Mouse (Mus musculus) central nervous system, embryonic 11.5 days (tissue): ENCODE data around the gene Wnk3. TPM values are rescaled to one million over a fixed set of nuclear protein-coding genes. Genes with fewer than 3 reads are reported as not detected.

Source experiments
- polyA plus RNA-seq: library from polyadenylated mRNA; depleted of rRNA; stranded (reverse); fragments of >200 nt; gene quantifications from 2 replicates; pipeline ENCODE4 v1.2.3, GENCODE M21; 2012; rRNA removed

Wnk3 gene
- 7.1 and 12.1 TPM in 2 replicates for polyA plus RNA-seq

GRCm38 (mm10) chrX:151197778-151198177 lies at the start of gene Wnk3:
Gene Wnk3, plus strand, starts transcription at chrX:151198078.

GRCm38 (mm10) chrX:151343761-151344500 lies 146.1 kb downstream of the Wnk3 start, which contains the start of gene Fam120c:
Gene Fam120c, plus strand, starts transcription at chrX:151344175.

Other genes starting within 250 kb of the Wnk3 start
- gene Gnl3l, start 180.8 kb upstream of the Wnk3 start, polyA plus RNA-seq, result 33.3 and 34.2 TPM in 2 replicates
- gene Fgd1, start 151.9 kb upstream of the Wnk3 start, polyA plus RNA-seq, result 23.2 and 31.3 TPM in 2 replicates
- 38.5 and 41.4 TPM in 2 replicates for gene Tsr2, start 101.5 kb upstream of the Wnk3 start, polyA plus RNA-seq
- gene Fam120c, start 146.1 kb downstream of the Wnk3 start, polyA plus RNA-seq, result 3.4 and 3.7 TPM in 2 replicates